Mouse (Mus musculus) urinary bladder, adult 18-20 months (tissue): ENCODE data around the gene Ccdc144b.

Source experiments
- DNase-seq, 2 experiments: peaks; one replicate each; pipeline ENCODE4 v3.0.0; 2022; ENCODE audit warnings: low spot score in 2 of 2, mixed read lengths in 2 of 2

Gene Ccdc144b

GRCm38 (mm10) chr3:36029993-36030392 lies 23.4 kb downstream of the Ccdc144b start:
- DNase-seq, result no peak

- DNase-seq, result no peak
Observed at GRCm38 (mm10) chr3:36025732-36026131, 27.6 kb downstream of the Ccdc144b start.

GRCm38 (mm10) chr3:36011239-36011638 lies 42.1 kb downstream of the Ccdc144b start:
- DNase-seq, result no peak

GRCm38 (mm10) chr3:36008411-36009154 lies 44.8 kb downstream of the Ccdc144b start:
- DNase-seq, result no peak

- DNase-seq, result no peak
Observed at GRCm38 (mm10) chr3:36004028-36004895, 49.1 kb downstream of the Ccdc144b start.

GRCm38 (mm10) chr3:36000275-36001239 lies 52.8 kb downstream of the Ccdc144b start, which contains the start of gene Mccc1:
TSS of gene Mccc1 (minus strand) at chr3:36000678.
- peak; percentile 90 to 95 for DNase-seq

GRCm38 (mm10) chr3:35994552-35995531 lies 58.5 kb downstream of the Ccdc144b start:
- no peak for DNase-seq

GRCm38 (mm10) chr3:35990715-35991114 lies 62.6 kb downstream of the Ccdc144b start:
- DNase-seq, result no peak

GRCm38 (mm10) chr3:35988031-35988430 lies 65.3 kb downstream of the Ccdc144b start:
- no peak for DNase-seq

GRCm38 (mm10) chr3:35986266-35986665 lies 67.1 kb downstream of the Ccdc144b start:
- DNase-seq, result no peak

GRCm38 (mm10) chr3:35973551-35973950 lies 79.8 kb downstream of the Ccdc144b start:
- DNase-seq, result peak; percentile 11 to 15

- DNase-seq, result no peak
Observed at GRCm38 (mm10) chr3:35972985-35973384, 80.4 kb downstream of the Ccdc144b start.

GRCm38 (mm10) chr3:35971149-35971548 lies 82.2 kb downstream of the Ccdc144b start:
- DNase-seq, result no peak

- no peak for DNase-seq
Observed at GRCm38 (mm10) chr3:35970441-35970840, 82.9 kb downstream of the Ccdc144b start.

- DNase-seq, result no peak
Observed at GRCm38 (mm10) chr3:35967366-35967921, 85.9 kb downstream of the Ccdc144b start.

GRCm38 (mm10) chr3:35966493-35966892 lies 86.9 kb downstream of the Ccdc144b start:
- no peak for DNase-seq

- no peak for DNase-seq
Observed at GRCm38 (mm10) chr3:35964928-35965327, 88.4 kb downstream of the Ccdc144b start.

GRCm38 (mm10) chr3:35963921-35964320 lies 89.4 kb downstream of the Ccdc144b start:
- DNase-seq, result no peak

GRCm38 (mm10) chr3:35963401-35963800 lies 89.9 kb downstream of the Ccdc144b start:
- no peak for DNase-seq

- no peak for DNase-seq
Observed at GRCm38 (mm10) chr3:35962967-35963366, 90.4 kb downstream of the Ccdc144b start.
